Mouse (Mus musculus) heart, adult 2 months (tissue): ENCODE results near the gene Slain1.

Source experiments
- CTCF ChIP-seq: fragments of 200-600 bp; IDR thresholded peaks from 2 replicates; pipeline ENCODE4 v1.8.1; 2022; ENCODE audit warnings: antibody characterized with exemption, mild to moderate bottlenecking, moderate library complexity
- EP300 ChIP-seq: fragments of 200-500 bp; IDR thresholded peaks from 2 replicates; pipeline ENCODE4 v1.6.1; 2011; ENCODE audit warnings: low read depth, low read length, control low read depth; ENCODE audit not compliant: insufficient read depth
- POLR2A ChIP-seq: fragments of 200-500 bp; IDR thresholded peaks from 2 replicates; pipeline ENCODE4 v1.6.1; 2011; ENCODE audit warnings: mild to moderate bottlenecking, low read depth, low read length, control low read depth; ENCODE audit not compliant: insufficient read depth

- TF ChIP-seq CTCF (no peak), EP300 (no peak), POLR2A (no peak)
Measured at GRCm38 (mm10) chr14:103680285-103680819, 30.3 kb downstream of the Slain1 start.
